Mouse (Mus musculus) kidney, adult 2 months (tissue): Measurements from ENCODE around the gene Apobec3.

Experiments used
- CTCF ChIP-seq: fragments of 200-500 bp; conservative IDR thresholded peaks from 2 replicates; pipeline ENCODE4 v1.5.1; 2011; ENCODE audit warnings: low read depth, mild to moderate bottlenecking, control low read depth, low read length, moderate library complexity, mixed read lengths; ENCODE audit not compliant: insufficient read depth, insufficient read length
- POLR2A ChIP-seq: fragments of 200-500 bp; IDR thresholded peaks from one replicate; pipeline ENCODE4 v1.6.1; 2011; ENCODE audit warnings: low read depth, low read length, control low read depth

DNA sequence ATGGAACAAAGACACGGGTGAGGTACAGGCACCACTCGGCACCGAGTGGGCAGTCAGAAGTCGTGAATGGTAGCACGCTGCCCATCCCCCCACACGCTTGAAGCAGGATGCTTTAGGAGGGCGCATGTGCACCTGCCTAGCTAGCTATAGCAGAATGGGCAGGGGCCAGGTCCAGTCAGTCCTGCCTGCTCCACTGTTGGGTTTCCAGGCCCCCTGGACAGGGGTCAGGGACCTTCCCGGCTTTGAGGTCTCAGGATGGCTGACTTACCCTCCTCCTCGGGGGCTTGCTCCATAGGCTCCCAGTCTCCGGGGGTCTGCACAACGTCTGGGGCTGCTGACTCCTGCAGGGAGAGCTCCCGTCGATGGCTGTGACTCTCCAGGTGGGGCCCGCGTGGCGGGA lies 27.0 kb downstream of the Apobec3 start:
- TF ChIP-seq POLR2A (no peak), CTCF (no peak)
